25 mouse cellular contexts compared by ENCODE assay signal in genomic region chr17:5870696-5871095, GRCm38 (mm10). TPM values are rescaled to one million over a fixed set of nuclear protein-coding genes. Genes with fewer than 3 reads are reported as not detected.
A peak's percentile ranks its signal among the peaks of the same experiment; 100 is the strongest.
DNase-seq lines count a peak whose midpoint lies in the region; ATAC-seq lines count a peak whose summit lies in the region.
"Had no signal": no experiment of that assay in that cellular context is flagged by ENCODE, and none has a peak within 500 bp of the region (broad histone marks: within the 10 kb centered on the region; RNA-seq: fewer than 3 reads in every experiment).

No protein-coding gene starts in this region.

- H3K27ac ChIP-seq in kidney, embryonic 14.5 days (ENCODE audit: low read depth, low read length), result no peak overlapping the region
- H3K27ac ChIP-seq: embryonic facial prominence, embryonic 10.5 days; embryonic facial prominence, embryonic 12.5 days; forebrain, embryonic 13.5 days; forebrain, embryonic 15.5 days had no signal

- ATAC-seq in kidney, embryonic 14.5 days (ENCODE audit: low FRiP score, low TSS enrichment), result no peak
- ATAC-seq: activated CD4-positive, CD25-positive, alpha-beta regulatory T cell, adult 4 months; CD4-positive, CD25-positive, alpha-beta regulatory T cell, adult 4 months; forebrain, embryonic 13.5 days; forebrain, embryonic 15.5 days; forebrain, postnatal 0 days; Patski had no signal

- H3K27me3 ChIP-seq in kidney, embryonic 14.5 days (ENCODE audit: control insufficient read depth, insufficient read depth, low read length), result no peaks in the 10 kb centered on the region
- H3K27me3 ChIP-seq: CH12.LX; embryonic facial prominence, embryonic 12.5 days; forebrain, embryonic 13.5 days; forebrain, embryonic 15.5 days; Patski had no signal

- H3K4me3 ChIP-seq in kidney, embryonic 14.5 days (ENCODE audit: low read length), result no peak overlapping the region
- H3K4me3 ChIP-seq: embryonic facial prominence, embryonic 10.5 days; embryonic facial prominence, embryonic 12.5 days; forebrain, embryonic 13.5 days; forebrain, embryonic 15.5 days had no signal

- H3K4me1 ChIP-seq in kidney, embryonic 14.5 days (ENCODE audit: control insufficient read depth, insufficient read depth, low read length), result peaks cover 50% of the 10 kb centered on the region
- H3K4me1 ChIP-seq: forebrain, embryonic 15.5 days had no signal

- no peaks in the 10 kb centered on the region for H3K36me3 ChIP-seq in kidney, embryonic 14.5 days (ENCODE audit: control insufficient read depth, insufficient read depth, low read length)
- H3K36me3 ChIP-seq: embryonic facial prominence, embryonic 10.5 days; embryonic facial prominence, embryonic 12.5 days; forebrain, embryonic 15.5 days had no signal

- H3K4me2 ChIP-seq in kidney, embryonic 14.5 days (replicated peaks; ENCODE audit: low read depth, low read length), result no peak overlapping the region
- H3K4me2 ChIP-seq: embryonic facial prominence, embryonic 12.5 days; forebrain, embryonic 13.5 days; forebrain, embryonic 15.5 days had no signal

- H3K9me3 ChIP-seq in kidney, embryonic 14.5 days (ENCODE audit: control insufficient read depth, low read length), result no peaks in the 10 kb centered on the region
- H3K9me3 ChIP-seq: embryonic facial prominence, embryonic 10.5 days; embryonic facial prominence, embryonic 12.5 days; forebrain, embryonic 13.5 days; forebrain, embryonic 15.5 days; G1E had no signal

- WGBS in kidney, embryonic 14.5 days, result 85% methylated on average over 11 of the region's 11 CpGs

- no peak overlapping the region for H3K9ac ChIP-seq in kidney, embryonic 14.5 days (ENCODE audit: low read depth, low read length)
- H3K9ac ChIP-seq: embryonic facial prominence, embryonic 12.5 days; forebrain, embryonic 13.5 days; forebrain, embryonic 15.5 days; forebrain, postnatal 0 days had no signal

- peak; percentile 1 to 19 for DNase-seq in adrenal gland, adult (ENCODE audit: inconsistent age in 2 of 2, low spot score in 1 of 2)
- no peak for DNase-seq in adrenal gland, adult 8-10 months
- DNase-seq in kidney, adult 11 months, result peak; percentile 17
- peak; percentile 56 for DNase-seq in kidney, adult 9 months
- DNase-seq in kidney, postnatal 10 days, result no peak
- DNase-seq: adrenal gland, adult 2 months; adrenal gland, postnatal 14 days; adrenal gland, postnatal 36 days; B cell, adult 2 months; cerebellum, adult 11-12 months; cerebellum, adult 2 months; cerebellum, adult 9-10 months; cerebellum, postnatal 10 days; cerebellum, postnatal 25 days; forebrain, postnatal 0 days had no signal

RNA-seq across cellular contexts. Expression of gene Snx9, which starts 29.6 kb away (rescaled TPM):
- 10 to 100 TPM; 46.3 to 61.4 (median 52.9) TPM for total RNA-seq in adrenal gland, adult 8-10 months (2022)
- 27.6 and 44.5 TPM in 2 replicates for polyA plus RNA-seq in kidney, embryonic 14.5 days (2014; fragmentation: Nextera tagmentation; extraction: Ambion mirVana)

Comparison
In these comparisons a context has a peak if more than half of its experiments do, and no peak if none do; other contexts are left out.
1. DNase-seq: peak in adrenal gland, adult (2 of 2), kidney, adult 11 months (single experiment) and kidney, adult 9 months (single experiment); none in adrenal gland, adult 8-10 months (single experiment) and kidney, postnatal 10 days (single experiment).